Mouse (Mus musculus): ENCODE measurements around the gene Eif4ebp2.

DNA sequence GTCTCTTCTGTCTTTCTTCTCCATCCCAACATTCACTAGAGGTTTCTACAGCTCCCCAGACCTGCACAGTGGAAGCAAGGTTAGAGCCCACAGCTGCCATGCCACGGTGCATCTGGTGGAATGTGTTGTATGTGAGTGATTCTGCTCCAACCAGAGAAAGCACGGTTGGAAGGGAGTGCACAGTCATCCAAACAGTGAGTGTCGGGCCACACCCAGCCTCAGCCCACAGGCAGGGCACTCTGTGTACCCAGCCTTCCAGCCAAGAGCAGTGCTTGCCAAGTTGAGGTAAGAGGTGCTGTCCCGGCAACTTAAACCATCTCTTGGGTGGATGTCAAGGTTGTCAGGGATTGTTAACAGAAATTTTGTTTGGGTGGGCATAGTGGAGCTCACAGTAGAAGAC lies 12.5 kb upstream of the Eif4ebp2 start:
- no peak for TF ChIP-seq CTCF (IDR thresholded peaks at IDR 0.05)
- TF ChIP-seq EP300 (IDR thresholded peaks at IDR 0.05): peak; percentile 40; the same call in 1 of the 2 replicates
